Mouse (Mus musculus) adrenal gland, adult (tissue): ENCODE measurements around the gene Yipf7.

Experiments
- DNase-seq, 2 experiments: peaks; one replicate each; pipeline ENCODE4 v3.0.0; 2022 to 2023; ENCODE audit warnings: low spot score in 1 of 2; ENCODE audit not compliant: inconsistent age in 2 of 2

The Yipf7 gene

GRCm38 (mm10) chr5:69542489-69542888 is at the start of gene Yipf7:
Gene Yipf7, minus strand, starts transcription at chr5:69542648.
- DNase-seq, result no peak

DNA sequence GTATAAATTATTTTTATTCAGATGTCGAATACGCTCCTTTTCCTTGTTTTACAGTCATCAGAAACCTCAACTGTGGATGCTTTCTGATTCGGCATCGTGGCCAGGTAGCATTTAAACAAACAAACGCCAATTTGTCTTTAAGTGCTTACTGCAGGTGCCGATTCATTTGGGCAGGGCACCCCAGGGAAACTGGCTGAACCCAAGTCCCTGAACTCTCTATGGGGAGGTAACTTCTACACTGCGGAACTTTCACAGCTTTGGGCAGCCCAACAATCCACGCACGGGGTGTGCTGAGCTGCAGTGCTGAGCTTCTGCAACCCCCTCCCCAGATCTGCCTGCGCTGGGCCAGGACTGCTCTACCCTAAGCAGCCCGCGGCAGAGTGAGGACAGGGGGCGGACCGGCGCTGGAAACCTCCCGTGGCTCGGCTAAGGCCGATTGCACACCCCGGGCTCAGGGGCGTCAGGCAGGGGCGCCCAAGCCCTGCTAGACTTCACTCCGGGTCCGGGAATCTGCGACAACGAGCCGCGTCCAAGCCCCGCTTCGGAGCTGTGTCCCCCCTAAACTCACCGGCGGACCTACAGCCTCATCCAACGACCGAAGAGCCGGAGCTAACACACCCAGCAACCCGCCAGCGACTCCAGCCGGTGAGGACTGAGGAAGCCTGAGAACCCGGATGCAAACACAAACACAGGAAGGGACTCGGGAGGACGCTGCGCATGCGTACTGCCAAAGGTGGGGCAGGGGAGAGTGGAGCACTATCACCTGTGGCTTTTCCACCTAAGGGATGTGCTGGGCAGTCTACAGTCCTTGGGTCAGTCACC is 49.4 kb upstream of the Yipf7 start, which contains the start of gene Gnpda2:
Gnpda2 (minus strand) TSS at position 701 of the 822 bp plus-strand sequence.
- peak; percentile 88 to 96 for DNase-seq

DNA sequence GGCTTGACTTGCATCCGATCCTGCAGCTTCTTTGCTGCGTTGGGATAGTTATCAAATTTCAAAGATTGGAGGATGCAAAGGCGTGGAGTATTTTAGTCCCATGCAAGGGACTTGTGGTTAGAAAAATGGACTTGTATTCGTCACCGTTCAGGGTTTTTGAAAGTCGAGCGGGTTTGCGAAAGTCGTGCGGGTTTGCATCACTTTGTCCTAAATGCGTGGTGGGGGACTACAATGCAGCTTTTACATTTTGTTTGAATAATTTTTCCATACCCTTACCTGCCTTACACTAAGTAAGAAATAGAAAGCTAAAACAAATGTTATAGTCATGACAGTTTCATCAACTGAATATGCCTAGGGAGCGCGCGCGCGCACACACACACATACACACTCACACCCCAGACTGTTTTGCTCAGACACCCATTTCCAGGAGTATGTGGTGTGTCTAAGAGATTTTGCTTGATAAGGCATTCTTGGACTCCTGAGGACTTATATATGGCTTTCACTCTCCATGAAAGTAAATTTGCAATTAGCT is 15.0 kb upstream of the Yipf7 start:
- no peak for DNase-seq

- peak; percentile 95 to 98 for DNase-seq
These were observed 14.4 kb upstream of the Yipf7 start, which contains the start of gene Guf1 for GRCm38 (mm10) chr5:69556628-69557403. Gene Guf1, plus strand, starts transcription at chr5:69556923.

DNA sequence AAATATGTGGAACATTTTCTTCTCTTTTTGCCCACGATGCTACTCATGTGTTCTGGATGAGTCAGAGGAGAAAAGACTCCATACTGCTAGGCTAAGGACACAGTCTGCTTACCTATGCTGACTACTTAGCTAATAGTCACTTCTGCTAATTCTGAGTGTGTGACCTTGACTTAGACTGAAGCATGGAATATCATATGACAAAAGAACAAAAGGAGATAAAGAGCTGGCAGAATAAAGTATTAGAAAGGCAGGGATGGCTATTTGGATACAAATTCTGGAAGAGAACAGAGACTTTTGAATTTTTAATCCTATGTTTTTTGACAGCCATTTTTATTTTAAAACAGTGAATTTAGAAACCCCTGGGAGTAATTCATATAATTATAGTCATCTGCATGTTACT is 768 bp downstream of the Yipf7 start:
- no peak for DNase-seq

DNA sequence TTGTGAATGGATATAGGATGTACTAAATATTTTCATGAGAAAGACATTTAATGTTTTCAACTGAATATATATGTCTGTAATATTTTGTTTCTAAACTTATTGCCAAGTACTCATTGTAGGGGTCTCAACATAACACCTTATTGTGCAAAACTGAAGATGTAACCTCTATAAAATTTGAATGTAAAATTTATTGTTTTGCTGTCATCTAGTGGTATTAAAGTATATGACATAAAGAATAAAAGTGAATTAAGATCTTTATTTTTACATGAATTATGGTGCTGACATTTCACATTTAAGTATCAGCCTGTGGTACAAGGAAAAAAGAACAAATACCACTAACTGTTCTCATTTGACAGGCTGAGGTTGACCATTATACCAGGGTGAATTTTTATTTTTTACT is 18.5 kb downstream of the Yipf7 start:
- DNase-seq, result no peak

- peak in 1 of 2 experiments; percentile 18 for DNase-seq
These were observed 20.4 kb downstream of the Yipf7 start for GRCm38 (mm10) chr5:69522064-69522463.

GRCm38 (mm10) chr5:69520661-69521278 is 21.7 kb downstream of the Yipf7 start:
- peak; percentile 15 to 75 for DNase-seq

DNA sequence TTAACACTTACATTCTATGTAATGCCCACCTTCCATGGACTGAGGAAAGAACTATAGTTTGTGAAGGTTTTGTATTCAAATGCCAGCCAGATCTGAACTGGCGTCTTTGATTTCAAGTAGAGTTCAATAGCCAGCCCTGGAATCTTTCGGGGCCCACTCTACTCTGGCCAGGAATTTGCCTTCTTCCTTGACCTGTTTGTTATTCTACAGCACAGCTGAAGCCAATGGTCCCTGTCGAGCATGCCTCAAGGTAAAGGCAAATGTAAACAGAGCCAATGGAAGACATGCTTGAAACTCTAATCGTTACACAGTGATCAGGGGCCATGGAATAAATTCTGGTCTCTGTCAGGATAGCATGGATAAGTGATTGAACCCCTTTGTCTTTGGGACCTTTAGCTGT is 30.2 kb downstream of the Yipf7 start:
- DNase-seq, result no peak

- DNase-seq, result peak in 1 of 2 experiments; percentile 47
These were observed 30.8 kb downstream of the Yipf7 start for GRCm38 (mm10) chr5:69511631-69512030.

GRCm38 (mm10) chr5:69507045-69507444 is 35.4 kb downstream of the Yipf7 start:
- no peak for DNase-seq

GRCm38 (mm10) chr5:69489046-69489445 is 53.4 kb downstream of the Yipf7 start:
- DNase-seq, result peak in 1 of 2 experiments; percentile 2

- no peak for DNase-seq
These were observed 74.9 kb downstream of the Yipf7 start for GRCm38 (mm10) chr5:69467520-69467919.
